Mouse (Mus musculus) layer of hippocampus, adult 11-12 months (tissue): ENCODE measurements around the gene Vmo1.

ENCODE experiments used
- DNase-seq: peaks from one replicate; pipeline ENCODE4 v3.0.0; 2022; ENCODE audit warnings: low spot score

The Vmo1 gene

GRCm38 (mm10) chr11:70472716-70473115, 41.7 kb downstream of the Vmo1 start:
- DNase-seq, result no peak

GRCm38 (mm10) chr11:70469764-70470163, 44.7 kb downstream of the Vmo1 start:
- no peak for DNase-seq

DNA sequence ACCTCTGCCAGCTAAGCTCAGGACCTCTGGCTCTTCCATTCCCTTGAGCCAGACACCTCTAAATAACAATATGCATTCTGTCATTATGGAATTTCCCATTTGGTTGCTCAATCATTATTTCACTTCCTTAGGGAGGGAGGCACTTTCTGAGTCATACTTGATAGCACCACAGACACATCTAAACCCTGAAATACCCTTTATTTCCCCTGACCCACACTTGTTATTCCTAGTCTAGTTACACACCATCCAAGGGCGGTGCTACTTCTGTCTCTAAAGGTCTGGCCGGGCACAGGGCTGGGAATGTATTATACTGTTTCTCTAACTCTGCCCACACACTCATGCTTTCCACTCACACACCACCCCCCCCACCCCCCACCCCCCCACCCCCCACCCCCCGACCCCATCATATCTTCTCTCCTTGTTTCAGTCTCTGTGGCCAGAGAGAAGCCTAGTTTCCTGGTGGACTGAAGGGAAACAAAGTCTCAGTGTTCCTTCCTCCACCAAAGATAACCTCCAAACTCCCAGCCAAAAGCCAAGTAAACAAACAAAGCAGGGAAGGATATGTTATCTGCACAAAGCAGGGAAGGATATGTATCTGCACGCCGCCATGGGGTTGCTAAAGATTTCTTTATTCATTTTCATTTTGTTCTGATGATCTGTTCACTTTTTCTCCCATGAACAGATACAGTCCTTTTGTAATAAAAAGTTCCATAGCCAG, 46.4 kb downstream of the Vmo1 start:
- DNase-seq, result no peak

DNA sequence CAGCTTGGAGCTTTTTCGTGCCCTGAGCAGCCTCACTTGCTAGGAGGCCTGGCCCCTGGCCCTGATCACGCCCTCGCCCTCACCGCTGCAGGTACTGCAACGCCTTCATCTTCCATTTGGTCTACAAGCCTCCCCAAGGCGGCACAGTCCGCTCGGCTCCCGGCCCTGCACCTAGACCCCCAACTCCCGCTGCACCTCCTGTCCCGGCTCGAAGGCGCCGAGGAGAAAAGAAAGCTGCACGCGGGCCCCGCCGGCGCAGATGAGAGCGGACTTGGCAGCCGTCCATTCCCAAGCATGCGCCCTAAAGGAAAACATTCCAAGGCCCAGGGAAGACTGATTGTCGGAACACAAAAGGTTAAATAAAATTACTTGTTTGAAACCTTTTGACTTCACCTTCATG, 48.6 kb downstream of the Vmo1 start:
- no peak for DNase-seq

DNA sequence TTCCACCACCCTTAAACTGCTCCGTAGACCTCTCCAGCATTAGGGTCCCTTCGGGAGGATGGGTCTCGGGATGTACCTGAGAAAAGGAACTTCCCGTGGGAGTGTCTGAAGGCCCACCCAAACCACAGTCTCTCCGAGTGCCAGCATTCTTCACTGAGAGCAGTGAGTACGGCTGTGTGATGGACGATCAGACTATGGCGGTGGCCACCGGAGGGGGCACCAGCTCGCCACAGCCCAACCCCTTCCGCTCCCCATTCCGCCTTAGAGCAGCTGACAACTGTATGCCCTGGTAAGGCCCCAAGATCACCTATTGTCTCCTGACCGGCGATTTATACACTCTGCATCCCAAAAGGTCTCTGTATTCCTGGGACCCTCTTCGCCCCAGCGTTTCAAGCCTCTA, 49.2 kb downstream of the Vmo1 start:
- DNase-seq, result no peak

DNA sequence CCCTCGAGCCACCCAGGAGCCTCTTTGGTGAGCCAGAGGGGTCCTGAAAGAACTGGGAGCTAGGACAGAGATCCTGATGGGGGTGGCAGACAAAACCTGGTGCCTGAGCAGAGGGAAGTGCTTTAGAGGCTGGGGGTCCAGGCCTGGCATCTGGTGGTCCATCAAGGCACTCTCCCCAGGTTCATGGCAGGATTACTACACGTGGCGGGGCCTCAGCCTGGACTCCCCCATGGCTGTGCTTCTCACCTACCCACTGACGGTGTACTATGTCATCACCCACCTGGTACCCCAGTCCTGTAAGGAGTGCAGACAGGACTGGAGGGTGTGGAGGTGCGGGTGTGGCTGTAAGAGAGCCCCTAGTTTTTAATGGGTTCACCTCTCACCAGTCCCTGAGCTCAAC, 50.4 kb downstream of the Vmo1 start:
- DNase-seq, result no peak
